Mouse (Mus musculus) G1E (cell line): ENCODE measurements around the gene Krt71. TPM values are rescaled to one million over a fixed set of nuclear protein-coding genes. Genes with fewer than 3 reads are reported as not detected.

Experiments used
- ATAC-seq: 2 replicates; pipeline ENCODE4 v1.8.0; 2016; ENCODE audit warnings: mild to moderate bottlenecking; ENCODE audit not compliant: insufficient number of reproducible peaks, poor library complexity, low FRiP score, severe bottlenecking; ENCODE audit errors: extremely low read depth
- DNase-seq: peaks from one replicate; pipeline ENCODE4 v3.0.0; 2012; ENCODE audit warnings: low spot score
- H3K27me3 ChIP-seq: 2 replicates; pipeline ENCODE4 v1.6.1; 2012; ENCODE audit warnings: mild to moderate bottlenecking, low read length, inconsistent platforms; ENCODE audit not compliant: insufficient read depth
- H3K36me3 ChIP-seq: replicated peaks from 2 replicates; pipeline ENCODE3; 2012; ENCODE audit warnings: mild to moderate bottlenecking, inconsistent platforms
- H3K4me1 ChIP-seq: 2 replicates; pipeline ENCODE4 v1.6.1; 2012; ENCODE audit warnings: low read depth, low read length, inconsistent platforms, mixed read lengths; ENCODE audit not compliant: insufficient read depth
- H3K4me3 ChIP-seq: 2 replicates; pipeline ENCODE4 v1.5.1; 2012; ENCODE audit warnings: low read depth, mild to moderate bottlenecking, inconsistent platforms, low read length, moderate library complexity, mixed read lengths
- H3K9me3 ChIP-seq: replicated peaks from 2 replicates; pipeline ENCODE4 v1.6.1; 2012; ENCODE audit warnings: inconsistent platforms
- CTCF ChIP-seq: IDR thresholded peaks from 2 replicates; pipeline ENCODE4 v1.5.1; 2012; ENCODE audit warnings: low read depth, low read length, inconsistent platforms, mixed read lengths
- GATA1 ChIP-seq: IDR thresholded peaks from 2 replicates; pipeline ENCODE4 v1.6.1; 2012; ENCODE audit warnings: borderline replicate concordance, low read length, inconsistent platforms, mixed read lengths
- GATA2 ChIP-seq: IDR thresholded peaks from 2 replicates; pipeline ENCODE4 v1.6.1; 2012; ENCODE audit warnings: low read depth, low read length, inconsistent platforms, borderline replicate concordance
- POLR2AphosphoS5 ChIP-seq: IDR thresholded peaks from 2 replicates; pipeline ENCODE4 v1.6.1; 2012; ENCODE audit warnings: low read depth, low read length, inconsistent platforms; ENCODE audit not compliant: insufficient replicate concordance
- TAL1 ChIP-seq: conservative IDR thresholded peaks from 2 replicates; pipeline ENCODE4 v1.6.1; 2012; ENCODE audit warnings: low read depth, low read length, inconsistent platforms, mixed read lengths
- polyA plus RNA-seq: library from polyadenylated mRNA; stranded (reverse); fragments of >175 nt; gene quantifications from 2 replicates; pipeline ENCODE4 v1.2.3, GENCODE M21; 2012
- total RNA-seq, 2 experiments: library from RNA; stranded (forward) in 1 of 2; stranded (reverse) in 1 of 2; fragments of 200-1000 nt in 1 of 2; fragments of >200 nt in 1 of 2; fragmentation: Nextera tagmentation in 1 of 2; gene quantifications; 2 replicates each; pipeline ENCODE4 v1.2.3; 2014 to 2017

Krt71 gene
- total and polyA plus RNA-seq, 3 experiments: not detected

- H3K9me3 ChIP-seq: peaks cover 60% of the 10 kb centered on the region
- H3K4me1 ChIP-seq: no peaks in the 10 kb centered on the region
- DNase-seq: no peak
- no peaks in the 10 kb centered on the region for H3K27me3 ChIP-seq
- ATAC-seq: no peak
- TF ChIP-seq CTCF: no peak
- TF ChIP-seq POLR2AphosphoS5: no peak
- TF ChIP-seq TAL1: no peak
- no peak for TF ChIP-seq GATA2
- no peak for TF ChIP-seq GATA1
- H3K4me3 ChIP-seq: no peak within 1 kb of the TSS
- no peaks in the 10 kb centered on the region for H3K36me3 ChIP-seq
Measured at GRCm38 (mm10) chr15:101712720-101713119, 30.2 kb downstream of the Krt71 start, which contains the start of gene Krt5. Krt5 (minus strand) TSS chr15:101712898.

- no peak for TF ChIP-seq POLR2AphosphoS5
- ATAC-seq (no peak), DNase-seq (no peak)
- Histone ChIP-seq H3K36me3 (no peaks in the 10 kb centered on the region), H3K27me3 (no peaks in the 10 kb centered on the region), H3K9me3 (peaks cover 63% of the 10 kb centered on the region), H3K4me3 (no peak overlapping the region), H3K4me1 (no peaks in the 10 kb centered on the region)
Measured at GRCm38 (mm10) chr15:101708683-101709082, 34.2 kb downstream of the Krt71 start.

- Histone ChIP-seq H3K9me3 (peaks cover 56% of the 10 kb centered on the region), H3K4me1 (no peaks in the 10 kb centered on the region), H3K4me3 (no peak overlapping the region), H3K36me3 (no peaks in the 10 kb centered on the region), H3K27me3 (no peaks in the 10 kb centered on the region)
- DNase-seq: no peak
- TF ChIP-seq GATA2 (no peak), POLR2AphosphoS5 (no peak), GATA1 (no peak), TAL1 (no peak), CTCF (no peak)
- ATAC-seq: no peak
Measured at GRCm38 (mm10) chr15:101707454-101707853, 35.5 kb downstream of the Krt71 start.

GRCm38 (mm10) chr15:101704066-101704465 is 38.8 kb downstream of the Krt71 start:
- DNase-seq: no peak
- Histone ChIP-seq H3K9me3 (peaks cover 32% of the 10 kb centered on the region), H3K4me1 (no peaks in the 10 kb centered on the region), H3K36me3 (no peaks in the 10 kb centered on the region), H3K4me3 (no peak overlapping the region), H3K27me3 (no peaks in the 10 kb centered on the region)
- TF ChIP-seq GATA1: no peak
- no peak for TF ChIP-seq POLR2AphosphoS5
- TF ChIP-seq CTCF: no peak
- no peak for TF ChIP-seq TAL1
- no peak for TF ChIP-seq GATA2
- no peak for ATAC-seq

- TF ChIP-seq TAL1: no peak
- no peak for TF ChIP-seq GATA2
- TF ChIP-seq POLR2AphosphoS5: no peak
- no peak for TF ChIP-seq CTCF
- no peak for TF ChIP-seq GATA1
- H3K4me1 ChIP-seq: no peaks in the 10 kb centered on the region
- no peaks in the 10 kb centered on the region for H3K36me3 ChIP-seq
- H3K27me3 ChIP-seq: no peaks in the 10 kb centered on the region
- ATAC-seq: no peak
- peaks cover 25% of the 10 kb centered on the region for H3K9me3 ChIP-seq
- no peak for DNase-seq
- H3K4me3 ChIP-seq: no peak overlapping the region
Measured at GRCm38 (mm10) chr15:101702380-101702779, 40.5 kb downstream of the Krt71 start.

GRCm38 (mm10) chr15:101699866-101700265 is 43.0 kb downstream of the Krt71 start:
- ATAC-seq: no peak
- no peak for DNase-seq
- peaks cover 30% of the 10 kb centered on the region for H3K9me3 ChIP-seq
- no peaks in the 10 kb centered on the region for H3K27me3 ChIP-seq
- H3K4me3 ChIP-seq: no peak overlapping the region
- no peaks in the 10 kb centered on the region for H3K36me3 ChIP-seq
- H3K4me1 ChIP-seq: no peaks in the 10 kb centered on the region
- TF ChIP-seq GATA1 (no peak), GATA2 (no peak), CTCF (no peak), TAL1 (no peak)

GRCm38 (mm10) chr15:101699192-101699591 is 43.7 kb downstream of the Krt71 start:
- ATAC-seq (no peak), DNase-seq (no peak)
- Histone ChIP-seq H3K27me3 (no peaks in the 10 kb centered on the region), H3K9me3 (peaks cover 29% of the 10 kb centered on the region), H3K4me1 (no peaks in the 10 kb centered on the region), H3K36me3 (no peaks in the 10 kb centered on the region), H3K4me3 (no peak overlapping the region)
- TF ChIP-seq POLR2AphosphoS5 (no peak), GATA2 (no peak), TAL1 (no peak), CTCF (no peak), GATA1 (no peak)
